Mouse (Mus musculus) CH12.LX (cell line): ENCODE results near the gene Prkce. TPM values are rescaled to one million over a fixed set of nuclear protein-coding genes. Genes with fewer than 3 reads are reported as not detected.
A peak's percentile ranks its signal among the peaks of the same experiment; 100 is the strongest.

Source experiments
- DNase-seq: peaks from one replicate; pipeline ENCODE4 v3.0.0-alpha.2; 2013; ENCODE audit errors: extremely low read depth
- H3K27ac ChIP-seq: 2 replicates; pipeline ENCODE4 v1.5.1; 2012; ENCODE audit warnings: low read depth, mild to moderate bottlenecking, control low read depth, moderate library complexity; ENCODE audit not compliant: insufficient read depth
- H3K27me3 ChIP-seq: replicated peaks from 2 replicates; pipeline ENCODE3; 2012; ENCODE audit warnings: inconsistent platforms
- H3K36me3 ChIP-seq, 2 experiments: replicated peaks in 1 of 2; 2 replicates each; pipeline versions ENCODE3 to v1.6.1; 2012; ENCODE audit warnings: inconsistent platforms in 1 of 2, low read length in 1 of 2, mild to moderate bottlenecking in 1 of 2, mixed read lengths in 1 of 2, moderate library complexity in 1 of 2; ENCODE audit not compliant: control insufficient read depth in 1 of 2, insufficient read depth in 1 of 2
- H3K4me1 ChIP-seq, 2 experiments: 2 replicates each; pipeline ENCODE4 v1.6.1; 2012; ENCODE audit warnings: inconsistent platforms in 1 of 2, moderate library complexity in 1 of 2; ENCODE audit not compliant: insufficient read depth in 2 of 2, control insufficient read depth in 1 of 2
- H3K4me2 ChIP-seq: 2 replicates; pipeline ENCODE4 v1.6.1; 2012; ENCODE audit warnings: low read depth, mild to moderate bottlenecking, control low read depth; ENCODE audit not compliant: poor library complexity, insufficient read depth, severe bottlenecking
- H3K4me3 ChIP-seq, 3 experiments: fragments of 150-350 bp in 1 of 3; sonication (generic) in 1 of 3; replicated peaks in 1 of 3; 2 replicates each; pipeline versions ENCODE3 to v1.5.1; 2011 to 2012; ENCODE audit warnings: low read depth in 2 of 3, low read length in 2 of 3, mild to moderate bottlenecking in 2 of 3, moderate library complexity in 2 of 3, control low read depth in 1 of 3, improper control_type of control experiment in 1 of 3, inconsistent platforms in 1 of 3, mixed read lengths in 1 of 3; ENCODE audit not compliant: poor library complexity in 1 of 3
- H3K79me2 ChIP-seq: replicated peaks from 2 replicates; pipeline ENCODE4 v1.6.1; 2012; ENCODE audit warnings: mild to moderate bottlenecking, moderate library complexity; ENCODE audit not compliant: control insufficient read depth, poor library complexity, insufficient read depth, severe bottlenecking; ENCODE audit errors: extremely low read depth
- H3K9ac ChIP-seq: 2 replicates; pipeline ENCODE4 v1.6.1; 2012; ENCODE audit warnings: low read depth, mild to moderate bottlenecking, control low read depth, moderate library complexity; ENCODE audit not compliant: insufficient read depth
- H3K9me3 ChIP-seq: replicated peaks from 2 replicates; pipeline ENCODE3; 2012; ENCODE audit warnings: low read length, inconsistent platforms, mixed read lengths
- CHD1 ChIP-seq: IDR thresholded peaks from 2 replicates; pipeline ENCODE4 v1.6.1; 2012; ENCODE audit warnings: low read depth, low read length, improper control_type of control experiment, inconsistent platforms
- CHD2 ChIP-seq: IDR thresholded peaks from 2 replicates; pipeline ENCODE4 v1.6.1; 2011; ENCODE audit warnings: low read length, improper control_type of control experiment
- E2F4 ChIP-seq: IDR thresholded peaks from 2 replicates; pipeline ENCODE4 v1.6.1; 2011; ENCODE audit warnings: low read depth, low read length, improper control_type of control experiment; ENCODE audit not compliant: insufficient replicate concordance
- ELF1 ChIP-seq: IDR thresholded peaks from 2 replicates; pipeline ENCODE4 v1.6.1; 2014; ENCODE audit warnings: low read depth, mild to moderate bottlenecking, inconsistent platforms, low read length, improper control_type of control experiment
- ETS1 ChIP-seq: conservative IDR thresholded peaks from 2 replicates; pipeline ENCODE4 v1.6.1; 2012; ENCODE audit warnings: low read depth, mild to moderate bottlenecking, inconsistent platforms, low read length, improper control_type of control experiment, moderate library complexity
- IRF4 ChIP-seq: IDR thresholded peaks from 2 replicates; pipeline ENCODE4 v1.6.1; 2014; ENCODE audit warnings: low read depth, mild to moderate bottlenecking, inconsistent platforms, low read length, improper control_type of control experiment
- JUND ChIP-seq: conservative IDR thresholded peaks from 2 replicates; pipeline ENCODE4 v1.6.1; 2011; ENCODE audit warnings: low read depth, low read length, improper control_type of control experiment
- KAT2A ChIP-seq: IDR thresholded peaks from 2 replicates; pipeline ENCODE4 v1.6.1; 2012; ENCODE audit warnings: low read length, improper control_type of control experiment, inconsistent platforms; ENCODE audit not compliant: insufficient replicate concordance
- MAX ChIP-seq: IDR thresholded peaks from 2 replicates; pipeline ENCODE4 v1.6.1; 2011; ENCODE audit warnings: low read length, improper control_type of control experiment
- MXI1 ChIP-seq: IDR thresholded peaks from 2 replicates; pipeline ENCODE4 v1.6.1; 2011; ENCODE audit warnings: mild to moderate bottlenecking, low read depth, low read length, improper control_type of control experiment
- MYC ChIP-seq: IDR thresholded peaks from 2 replicates; pipeline ENCODE4 v1.6.1; 2011; ENCODE audit warnings: low read depth, mild to moderate bottlenecking, improper control_type of control experiment, low read length
- NRF1 ChIP-seq: IDR thresholded peaks from 2 replicates; pipeline ENCODE4 v1.6.1; 2014; ENCODE audit warnings: low read depth, mild to moderate bottlenecking, inconsistent platforms, low read length, improper control_type of control experiment, moderate library complexity
- POLR2A ChIP-seq: IDR thresholded peaks from 2 replicates; pipeline ENCODE4 v1.6.1; 2011; ENCODE audit warnings: low read depth, mild to moderate bottlenecking, improper control_type of control experiment, low read length
- RAD21 ChIP-seq: IDR thresholded peaks from 2 replicates; pipeline ENCODE4 v1.6.1; 2011; ENCODE audit warnings: low read depth, mild to moderate bottlenecking, low read length, improper control_type of control experiment, moderate library complexity
- SIN3A ChIP-seq: IDR thresholded peaks from 2 replicates; pipeline ENCODE4 v1.6.1; 2012; ENCODE audit warnings: low read length, improper control_type of control experiment, inconsistent platforms
- TBP ChIP-seq: conservative IDR thresholded peaks from 2 replicates; pipeline ENCODE4 v1.6.1; 2011; ENCODE audit warnings: low read depth, low read length, improper control_type of control experiment
- TCF12 ChIP-seq: IDR thresholded peaks from 2 replicates; pipeline ENCODE4 v1.6.1; 2014; ENCODE audit warnings: low read depth, mild to moderate bottlenecking, inconsistent platforms, low read length, improper control_type of control experiment
- USF2 ChIP-seq: conservative IDR thresholded peaks from 2 replicates; pipeline ENCODE4 v1.6.1; 2011; ENCODE audit warnings: low read depth, low read length, improper control_type of control experiment
- ZKSCAN1 ChIP-seq: IDR thresholded peaks from 2 replicates; pipeline ENCODE4 v1.6.1; 2012; ENCODE audit warnings: low read depth, inconsistent platforms, low read length, improper control_type of control experiment, borderline replicate concordance
- ZMIZ1 ChIP-seq: IDR thresholded peaks from 2 replicates; pipeline ENCODE4 v1.6.1; 2012; ENCODE audit warnings: low read depth, mild to moderate bottlenecking, inconsistent platforms, low read length, improper control_type of control experiment
- dilution Hi-C: fragments of 300-500 bp; cut with MboI; formaldehyde crosslinking; loops from 2 replicates; pipeline ENCODE4 v1.14.3; 2020; ENCODE audit warnings: low sequenced_read_pairs; ENCODE audit not compliant: extremely low pct_unique_long_range_greater_than_20kb, extremely low pct_ligation_motif_present
- in situ Hi-C: fragments of 300-500 bp; cut with MboI; formaldehyde crosslinking; loops from 3 replicates; pipeline ENCODE4 v1.14.3; 2019; ENCODE audit warnings: low sequenced_read_pairs, low pct_ligation_motif_present, low pct_unique_long_range_greater_than_20kb, mixed read lengths
- polyA plus RNA-seq: library from polyadenylated mRNA; unstranded; fragments of >175 nt; gene quantifications from 2 replicates; pipeline ENCODE4 v1.2.1, GENCODE M21; 2012; ENCODE audit warnings: low read depth; ENCODE audit not compliant: insufficient read length
- total RNA-seq, 2 experiments: library from RNA; depleted of rRNA; stranded (reverse); fragments of 300-350 nt in 1 of 2; fragments of >200 nt in 1 of 2; gene quantifications; 2 replicates each; pipeline ENCODE4 v1.2.3; 2012 to 2014

The Prkce gene
- total and polyA plus RNA-seq, 3 experiments, result 4.1 to 13.2 (median 11.4) TPM

DNA sequence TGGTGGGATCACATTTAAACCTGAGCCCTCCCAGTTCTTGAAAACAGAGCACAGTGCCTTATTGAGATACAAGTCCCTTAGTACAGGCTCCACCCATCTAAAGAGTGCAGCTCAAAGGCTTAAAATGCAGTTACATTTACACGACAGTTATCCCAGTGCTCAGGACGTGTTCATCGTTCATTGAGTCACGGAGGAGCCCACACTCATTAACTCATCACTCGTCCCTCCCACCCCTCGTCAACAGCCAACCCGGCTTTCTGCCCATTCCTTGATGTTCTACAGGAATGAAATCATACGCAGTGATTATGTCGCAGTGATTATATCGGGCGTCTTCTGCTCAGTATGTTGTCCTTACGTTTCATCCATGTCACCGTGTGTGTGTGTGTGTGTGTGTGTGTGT, 102.9 kb downstream of the Prkce start:
- Histone ChIP-seq H3K79me2 (peaks cover 12% of the 10 kb centered on the region), H3K27ac (peak overlapping the region; percentile 90), H3K4me2 (peak overlapping the region; percentile 31), H3K36me3 (peaks cover 5 to 41% of the 10 kb centered on the region in 2 experiments), H3K27me3 (no peaks in the 10 kb centered on the region), H3K9me3 (no peaks in the 10 kb centered on the region), H3K9ac (peak overlapping the region; percentile 40), H3K4me3 (peak overlapping the region in 2 of 3 experiments; percentile 20 to 40), H3K4me1 (peaks cover 30 to 82% of the 10 kb centered on the region in 2 experiments)
- in situ Hi-C loops (loop anchor here (5.0 kb wide), 1 partner anchor 103 kb away; the partner anchor contains the start of gene Prkce), dilution Hi-C loops (no loop called here)
- DNase-seq, result no peak
- TF ChIP-seq CHD1, result peak; percentile 86; the same call in 1 of the 2 replicates
- no peak for TF ChIP-seq E2F4
- TF ChIP-seq MXI1, result no peak
- no peak for TF ChIP-seq IRF4
- TF ChIP-seq NRF1, result no peak
- TF ChIP-seq ELF1, result no peak
- no peak for TF ChIP-seq ZKSCAN1
- TF ChIP-seq SIN3A, result 0 out of 2 replicates have a peak, but pooled peaks have one; percentile 5
- 0 out of 2 replicates have a peak, but pooled peaks have one; percentile 15 for TF ChIP-seq POLR2A
- TF ChIP-seq TBP, result no peak
- no peak for TF ChIP-seq KAT2A
- no peak for TF ChIP-seq USF2

DNA sequence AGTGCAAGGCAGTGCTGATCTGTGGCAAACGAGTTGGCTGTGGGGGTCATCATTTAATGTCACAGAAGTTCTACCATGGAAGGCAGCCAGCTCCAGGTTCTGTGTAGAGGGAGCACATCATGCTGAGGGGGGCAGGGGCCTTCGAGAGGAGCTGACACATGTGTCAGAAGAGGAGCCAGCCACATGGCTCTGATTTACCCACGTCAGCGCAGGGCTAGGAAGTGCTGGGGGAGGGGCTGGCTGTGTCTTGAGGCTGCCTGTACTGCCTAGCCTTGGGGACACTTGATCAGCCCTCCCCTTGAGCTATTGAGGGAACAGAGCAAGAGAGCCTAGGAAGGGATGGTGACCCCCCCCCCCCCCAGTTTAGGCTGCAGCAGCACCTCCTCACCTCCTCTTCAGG, 103.7 kb downstream of the Prkce start:
- Histone ChIP-seq H3K79me2 (peaks cover 12% of the 10 kb centered on the region), H3K4me1 (peaks cover 30 to 89% of the 10 kb centered on the region in 2 experiments), H3K36me3 (peaks cover 2 to 35% of the 10 kb centered on the region in 2 experiments), H3K9me3 (no peaks in the 10 kb centered on the region), H3K27me3 (no peaks in the 10 kb centered on the region), H3K4me3 (peak overlapping the region in 1 of 3 experiments; percentile 24), H3K27ac (peak overlapping the region; percentile 90), H3K4me2 (peak overlapping the region; percentile 31), H3K9ac (peak overlapping the region; percentile 40; the same call in 1 of the 2 replicates)
- dilution Hi-C loops, result no loop called here
- DNase-seq, result peak; percentile 85
- TF ChIP-seq SIN3A (peak; percentile 51; the same call in 1 of the 2 replicates), ELF1 (peak; percentile 50; the same call in 1 of the 2 replicates), NRF1 (peak; percentile 10; the same call in 1 of the 2 replicates), CHD2 (peak; percentile 81), ETS1 (0 out of 2 replicates have a peak, but pooled peaks have one; percentile 4), E2F4 (no peak), TCF12 (peak; percentile 11; the same call in 1 of the 2 replicates), ZMIZ1 (no peak), RAD21 (no peak), MXI1 (peak; percentile 93), POLR2A (peak; percentile 51; the same call in 1 of the 2 replicates), TBP (0 out of 2 replicates have a peak, but pooled peaks have one; percentile 12), MYC (peak; percentile 98), MAX (peak; percentile 97), JUND (no peak)
- in situ Hi-C loops, result loop anchor here (5.0 kb wide), 1 partner anchor 104 kb away; the partner anchor contains the start of gene Prkce
